In the genomic region with DNA sequence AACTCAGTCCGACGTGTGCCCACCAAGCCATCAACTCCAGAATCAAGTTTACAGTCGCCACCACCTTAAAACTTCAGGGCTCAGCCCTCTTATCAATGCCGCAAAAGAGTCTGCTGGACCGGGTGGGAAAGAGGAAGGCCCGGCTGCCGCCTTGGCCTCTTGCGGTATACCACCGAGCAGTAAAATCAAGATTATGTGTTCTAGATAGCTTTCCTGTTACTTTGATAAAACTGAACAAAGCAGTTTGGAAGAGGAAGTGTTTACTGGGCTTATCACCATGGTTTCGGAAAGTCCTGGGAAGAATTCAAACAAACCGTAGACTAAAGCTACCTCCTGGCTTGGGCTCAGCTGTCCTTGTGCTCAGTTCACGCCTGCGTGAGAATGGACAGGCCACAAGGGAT, we compare ENCODE assay signal across 8 mouse cellular contexts. TPM values are rescaled to one million over a fixed set of nuclear protein-coding genes. Genes with fewer than 3 reads are reported as not detected.
DNase-seq lines count a peak whose midpoint lies in the region; ATAC-seq lines count a peak whose summit lies in the region.

No protein-coding gene starts in this region.

- no peaks in the 10 kb centered on the region for H3K27me3 ChIP-seq in limb, embryonic 10.5 days (ENCODE audit: low read depth, poor library complexity, severe bottlenecking)
- no peaks in the 10 kb centered on the region for H3K27me3 ChIP-seq in neural tube, embryonic 12.5 days (replicated peaks)

- peaks cover 27% of the 10 kb centered on the region for H3K4me1 ChIP-seq in limb, embryonic 10.5 days
- peaks cover 22% of the 10 kb centered on the region for H3K4me1 ChIP-seq in neural tube, embryonic 12.5 days

- peak overlapping the region; percentile 77 for H3K4me3 ChIP-seq in limb, embryonic 10.5 days
- peak overlapping the region; percentile 56 for H3K4me3 ChIP-seq in neural tube, embryonic 12.5 days

- no peaks in the 10 kb centered on the region for H3K9me3 ChIP-seq in limb, embryonic 10.5 days (replicated peaks)
- H3K9me3 ChIP-seq in neural tube, embryonic 12.5 days, result no peaks in the 10 kb centered on the region

- no peaks in the 10 kb centered on the region for H3K36me3 ChIP-seq in limb, embryonic 10.5 days
- H3K36me3 ChIP-seq in neural tube, embryonic 12.5 days, result no peaks in the 10 kb centered on the region

- peak overlapping the region; percentile 94 for H3K27ac ChIP-seq in limb, embryonic 10.5 days
- H3K27ac ChIP-seq in neural tube, embryonic 12.5 days, result 0 out of 2 replicates have a peak overlapping the region, but pooled peaks have one; percentile 6

- peak; percentile 10 for ATAC-seq in erythroid progenitor cell, adult 5-6 weeks (replicated peaks; ENCODE audit: low FRiP score, poor library complexity, severe bottlenecking)
- no peak for ATAC-seq in neural tube, embryonic 12.5 days (ENCODE audit: low FRiP score, low read depth)

- peak overlapping the region; percentile 64 for H3K9ac ChIP-seq in neural tube, embryonic 12.5 days

- peak; percentile 17 for DNase-seq in embryo, embryonic 10.5 days (ENCODE audit: low spot score)
- DNase-seq in embryo, embryonic 9.5 days (ENCODE audit: extremely low spot score), result no peak
- DNase-seq in B cell, adult 2 months, result peak; percentile 59 to 63
- no peak for DNase-seq in limb, embryonic 10.5 days (ENCODE audit: low spot score)
- no peak for DNase-seq in thymus, postnatal 10 days (ENCODE audit: low spot score in 2 of 2)
- no peak for DNase-seq in layer of hippocampus, adult 11-12 months (ENCODE audit: low spot score)

- 3% methylated on average over 13 of the region's 13 CpGs for WGBS in limb, embryonic 10.5 days
- WGBS in neural tube, embryonic 12.5 days, result 1% methylated on average over 13 of the region's 13 CpGs

- peak overlapping the region; percentile 79 for H3K4me2 ChIP-seq in neural tube, embryonic 12.5 days (replicated peaks)

RNA-seq across cellular contexts. Expression of gene Zbtb5, which starts 0.8 kb away (rescaled TPM):
- 8.3 and 15.5 TPM in 2 replicates for total RNA-seq in erythroid progenitor cell, adult 5-6 weeks (2015; ENCODE audit: low replicate concordance)
- 9.3 and 20.2 TPM in 2 replicates for total RNA-seq in erythroid progenitor cell, adult 5-6 weeks (2017; ENCODE audit: low replicate concordance)
- polyA plus RNA-seq in limb, embryonic 10.5 days (2016; fragmentation: Nextera tagmentation; extraction: Ambion mirVana), result 35.5 and 43.0 TPM in 2 replicates
- polyA plus RNA-seq in neural tube, embryonic 12.5 days (2016; fragmentation: Nextera tagmentation; extraction: Ambion mirVana), result 43.6 and 46.2 TPM in 2 replicates

RNA-seq across cellular contexts. Expression of gene Polr1e, which starts 5.4 kb away (rescaled TPM):
- 10.1 and 12.6 TPM in 2 replicates for total RNA-seq in erythroid progenitor cell, adult 5-6 weeks (2015; ENCODE audit: low replicate concordance)
- 4.1 and 12.1 TPM in 2 replicates for total RNA-seq in erythroid progenitor cell, adult 5-6 weeks (2017; ENCODE audit: low replicate concordance)
- polyA plus RNA-seq in limb, embryonic 10.5 days (2016; fragmentation: Nextera tagmentation; extraction: Ambion mirVana), result 60.8 and 71.9 TPM in 2 replicates
- polyA plus RNA-seq in neural tube, embryonic 12.5 days (2016; fragmentation: Nextera tagmentation; extraction: Ambion mirVana), result 43.7 and 47.5 TPM in 2 replicates

RNA-seq across cellular contexts. Expression of gene Grhpr, which starts 31.8 kb away (rescaled TPM):
- 2.5 TPM in 1 of 2 replicates, not detected in the other for total RNA-seq in erythroid progenitor cell, adult 5-6 weeks (2015; ENCODE audit: low replicate concordance)
- total RNA-seq in erythroid progenitor cell, adult 5-6 weeks (2017; ENCODE audit: low replicate concordance), result 3.2 and 14.9 TPM in 2 replicates
- polyA plus RNA-seq in limb, embryonic 10.5 days (2016; fragmentation: Nextera tagmentation; extraction: Ambion mirVana), result 80.9 and 91.8 TPM in 2 replicates
- 38.9 and 39.1 TPM in 2 replicates for polyA plus RNA-seq in neural tube, embryonic 12.5 days (2016; fragmentation: Nextera tagmentation; extraction: Ambion mirVana)

Comparison
In these comparisons a context has a peak if more than half of its experiments do, and no peak if none do; other contexts are left out.
1. DNase-seq: peak in embryo, embryonic 10.5 days (single experiment) and B cell, adult 2 months (2 of 2); none in embryo, embryonic 9.5 days (single experiment), limb, embryonic 10.5 days (single experiment), thymus, postnatal 10 days (0 of 2) and layer of hippocampus, adult 11-12 months (single experiment).